Mouse (Mus musculus) kidney, embryonic 16.5 days (tissue): ENCODE measurements at regions not wholly inside any gene's neighbourhood (a gene's known extent, or its start where the extent isn't known, plus 50 kb on each side); places are given as distances from the start of the nearest gene placed in this dataset.

Experiments used
- ATAC-seq: fragments of 200-750 bp; cut with Nextera tagmentation; 2 replicates; pipeline ENCODE4 v1.8.0; 2017; ENCODE audit warnings: moderate TSS enrichment; ENCODE audit not compliant: low FRiP score, low TSS enrichment
- H3K27ac ChIP-seq: fragments of 300-500 bp; sonication (generic); 2 replicates; pipeline ENCODE4 v1.5.1; 2014; ENCODE audit warnings: low read length
- H3K27me3 ChIP-seq: fragments of 300-500 bp; sonication (generic); 2 replicates; pipeline ENCODE4 v1.6.1; 2014; ENCODE audit warnings: low read length, control low read depth, mixed read lengths; ENCODE audit not compliant: insufficient read depth
- H3K36me3 ChIP-seq: fragments of 300-500 bp; sonication (generic); 2 replicates; pipeline ENCODE4 v1.6.1; 2014; ENCODE audit warnings: low read length, control low read depth, mixed read lengths; ENCODE audit not compliant: insufficient read depth
- H3K4me1 ChIP-seq: fragments of 300-500 bp; sonication (generic); 2 replicates; pipeline ENCODE4 v1.6.1; 2014; ENCODE audit warnings: low read length, control low read depth, mixed read lengths; ENCODE audit not compliant: insufficient read depth
- H3K4me2 ChIP-seq: fragments of 300-500 bp; sonication (generic); replicated peaks from 2 replicates; pipeline ENCODE4 v1.6.1; 2014; ENCODE audit warnings: low read depth, low read length
- H3K4me3 ChIP-seq: fragments of 300-500 bp; sonication (generic); 2 replicates; pipeline ENCODE4 v1.5.1; 2014; ENCODE audit warnings: mild to moderate bottlenecking, low read length
- H3K9ac ChIP-seq: fragments of 300-500 bp; sonication (generic); replicated peaks from 2 replicates; pipeline ENCODE4 v1.6.1; 2014; ENCODE audit warnings: low read length
- H3K9me3 ChIP-seq: fragments of 300-500 bp; sonication (generic); 2 replicates; pipeline ENCODE4 v1.6.1; 2016; ENCODE audit warnings: low read length, control low read depth
- WGBS: fragments of 180-500 bp; shearing (Covaris S2); extraction: QIAGEN DNeasy Blood & Tissue Kit; methylation state at CpG from one replicate; pipeline ENCODE4 v1.1.7; 2014; 5-methylcytosine and 5-hydroxymethylcytosine counted together

- WGBS, result 69% methylated on average over 12 of the region's 12 CpGs
- Histone ChIP-seq H3K4me1 (no peaks in the 10 kb centered on the region), H3K36me3 (no peaks in the 10 kb centered on the region), H3K9me3 (no peaks in the 10 kb centered on the region), H3K4me2 (no peak overlapping the region), H3K9ac (no peak overlapping the region), H3K27me3 (no peaks in the 10 kb centered on the region), H3K4me3 (no peak overlapping the region), H3K27ac (no peak overlapping the region)
- no peak for ATAC-seq
These were observed 888.8 kb upstream of the Sel1l start for GRCm38 (mm10) chr12:92737623-92738370.

GRCm38 (mm10) chr12:92723022-92723421, 874.1 kb upstream of the Sel1l start:
- no peak overlapping the region for H3K4me3 ChIP-seq
- no peaks in the 10 kb centered on the region for H3K36me3 ChIP-seq
- ATAC-seq, result no peak
- no peak overlapping the region for H3K4me2 ChIP-seq
- WGBS, result 91% methylated on average over 3 of the region's 3 CpGs
- H3K9me3 ChIP-seq, result no peaks in the 10 kb centered on the region
- H3K27me3 ChIP-seq, result no peaks in the 10 kb centered on the region
- H3K27ac ChIP-seq, result no peak overlapping the region
- H3K4me1 ChIP-seq, result no peaks in the 10 kb centered on the region
- H3K9ac ChIP-seq, result no peak overlapping the region

- no peak overlapping the region for H3K4me3 ChIP-seq
- H3K4me2 ChIP-seq, result no peak overlapping the region
- WGBS, result 91% methylated on average over 16 of the region's 16 CpGs
- no peaks in the 10 kb centered on the region for H3K27me3 ChIP-seq
- H3K4me1 ChIP-seq, result no peaks in the 10 kb centered on the region
- no peaks in the 10 kb centered on the region for H3K36me3 ChIP-seq
- H3K9me3 ChIP-seq, result no peaks in the 10 kb centered on the region
- no peak overlapping the region for H3K9ac ChIP-seq
- ATAC-seq, result no peak
- no peak overlapping the region for H3K27ac ChIP-seq
These were observed 864.5 kb upstream of the Sel1l start for GRCm38 (mm10) chr12:92713415-92713814.

- no peak overlapping the region for H3K9ac ChIP-seq
- no peaks in the 10 kb centered on the region for H3K36me3 ChIP-seq
- H3K27me3 ChIP-seq, result no peaks in the 10 kb centered on the region
- ATAC-seq, result no peak
- no peaks in the 10 kb centered on the region for H3K4me1 ChIP-seq
- WGBS, result 68% methylated on average over 3 of the region's 3 CpGs
- no peak overlapping the region for H3K27ac ChIP-seq
- no peak overlapping the region for H3K4me3 ChIP-seq
- H3K4me2 ChIP-seq, result no peak overlapping the region
- H3K9me3 ChIP-seq, result no peaks in the 10 kb centered on the region
These were observed 859.5 kb upstream of the Sel1l start for GRCm38 (mm10) chr12:92708466-92708865.

GRCm38 (mm10) chr12:92703731-92704130, 854.8 kb upstream of the Sel1l start:
- Histone ChIP-seq H3K4me3 (no peak overlapping the region), H3K9me3 (no peaks in the 10 kb centered on the region), H3K9ac (no peak overlapping the region), H3K27me3 (no peaks in the 10 kb centered on the region), H3K4me2 (no peak overlapping the region), H3K36me3 (no peaks in the 10 kb centered on the region), H3K27ac (no peak overlapping the region), H3K4me1 (no peaks in the 10 kb centered on the region)
- ATAC-seq, result no peak

- no peak overlapping the region for H3K9ac ChIP-seq
- 82% methylated on average over 1 of the region's 1 CpGs for WGBS
- H3K36me3 ChIP-seq, result no peaks in the 10 kb centered on the region
- no peaks in the 10 kb centered on the region for H3K9me3 ChIP-seq
- H3K4me1 ChIP-seq, result no peaks in the 10 kb centered on the region
- H3K4me3 ChIP-seq, result no peak overlapping the region
- H3K27ac ChIP-seq, result no peak overlapping the region
- H3K27me3 ChIP-seq, result no peaks in the 10 kb centered on the region
- no peak for ATAC-seq
- no peak overlapping the region for H3K4me2 ChIP-seq
These were observed 844.0 kb upstream of the Sel1l start for GRCm38 (mm10) chr12:92692956-92693355.

- Histone ChIP-seq H3K4me1 (no peaks in the 10 kb centered on the region), H3K9ac (no peak overlapping the region), H3K4me2 (no peak overlapping the region), H3K27ac (no peak overlapping the region), H3K4me3 (no peak overlapping the region), H3K36me3 (no peaks in the 10 kb centered on the region), H3K27me3 (no peaks in the 10 kb centered on the region), H3K9me3 (no peaks in the 10 kb centered on the region)
- WGBS, result 91% methylated on average over 1 of the region's 1 CpGs
- no peak for ATAC-seq
These were observed 823.4 kb upstream of the Sel1l start for GRCm38 (mm10) chr12:92672396-92672795.

- Histone ChIP-seq H3K9ac (no peak overlapping the region), H3K27me3 (no peaks in the 10 kb centered on the region), H3K4me3 (no peak overlapping the region), H3K27ac (no peak overlapping the region), H3K4me1 (no peaks in the 10 kb centered on the region), H3K9me3 (no peaks in the 10 kb centered on the region), H3K36me3 (no peaks in the 10 kb centered on the region), H3K4me2 (no peak overlapping the region)
- ATAC-seq, result no peak
- WGBS, result 75% methylated on average over 2 of the region's 2 CpGs
These were observed 797.7 kb upstream of the Sel1l start for GRCm38 (mm10) chr12:92646634-92647033.

- no peak overlapping the region for H3K4me2 ChIP-seq
- no peak for ATAC-seq
- no peaks in the 10 kb centered on the region for H3K9me3 ChIP-seq
- no peaks in the 10 kb centered on the region for H3K4me1 ChIP-seq
- H3K4me3 ChIP-seq, result no peak overlapping the region
- WGBS, result 77% methylated on average over 4 of the region's 4 CpGs
- H3K36me3 ChIP-seq, result no peaks in the 10 kb centered on the region
- H3K27me3 ChIP-seq, result no peaks in the 10 kb centered on the region
- no peak overlapping the region for H3K9ac ChIP-seq
- H3K27ac ChIP-seq, result no peak overlapping the region
These were observed 796.2 kb upstream of the Sel1l start for GRCm38 (mm10) chr12:92645006-92645624.

GRCm38 (mm10) chr12:92619120-92619519, 770.2 kb upstream of the Sel1l start:
- Histone ChIP-seq H3K27me3 (no peaks in the 10 kb centered on the region), H3K9me3 (peaks cover 3% of the 10 kb centered on the region; the same call in 1 of the 2 replicates), H3K4me1 (no peaks in the 10 kb centered on the region), H3K4me3 (no peak overlapping the region), H3K27ac (no peak overlapping the region), H3K36me3 (no peaks in the 10 kb centered on the region), H3K4me2 (no peak overlapping the region), H3K9ac (no peak overlapping the region)
- ATAC-seq, result no peak
